ENCODE assay signal across 8 mouse cellular contexts in the genomic region with DNA sequence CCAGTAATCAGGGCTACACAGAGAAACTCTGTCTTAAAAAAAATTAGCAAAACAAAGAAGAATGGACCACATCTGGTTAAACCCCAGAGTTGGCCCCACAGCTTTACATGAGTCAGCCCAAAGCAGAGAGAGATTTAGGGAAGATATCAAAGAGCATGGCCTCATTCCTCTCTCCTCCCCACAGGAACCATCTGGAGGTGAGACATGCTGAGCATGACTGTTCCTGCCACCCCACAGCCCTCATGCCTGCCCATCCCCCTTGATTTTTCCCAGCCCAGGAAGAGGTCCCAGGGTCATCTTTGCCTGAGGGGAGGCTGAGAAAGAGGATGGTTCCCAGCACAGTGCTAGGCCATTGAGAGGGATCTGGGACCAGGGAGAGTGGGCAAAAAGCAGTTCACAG. TPM values are rescaled to one million over a fixed set of nuclear protein-coding genes. Genes with fewer than 3 reads are reported as not detected.
DNase-seq lines count a peak whose midpoint lies in the region; ATAC-seq lines count a peak whose summit lies in the region.

No protein-coding gene starts in this region.

- no peaks in the 10 kb centered on the region for H3K9me3 ChIP-seq in forebrain, embryonic 12.5 days
- no peaks in the 10 kb centered on the region for H3K9me3 ChIP-seq in forebrain, embryonic 11.5 days (ENCODE audit: control insufficient read depth, low read length)
- H3K9me3 ChIP-seq in liver, embryonic 11.5 days (ENCODE audit: control insufficient read depth, low read length), result no peaks in the 10 kb centered on the region
- H3K9me3 ChIP-seq in embryonic facial prominence, embryonic 14.5 days (ENCODE audit: control insufficient read depth, low read length), result no peaks in the 10 kb centered on the region
- no peaks in the 10 kb centered on the region for H3K9me3 ChIP-seq in midbrain, embryonic 14.5 days (ENCODE audit: control insufficient read depth, low read length)

- DNase-seq in forebrain, embryonic 11.5 days (ENCODE audit: low spot score), result no peak
- DNase-seq in liver, embryonic 11.5 days (ENCODE audit: low spot score), result no peak
- no peak for DNase-seq in liver
- no peak for DNase-seq in embryonic facial prominence, embryonic 14.5 days (ENCODE audit: low spot score)
- DNase-seq in midbrain, embryonic 14.5 days, result no peak
- DNase-seq in layer of hippocampus, adult 9-11 months, result no peak
- DNase-seq in thymus, postnatal 25 days, result no peak

- H3K4me2 ChIP-seq in forebrain, embryonic 12.5 days, result peak overlapping the region; percentile 73; the same call in 1 of the 2 replicates
- no peak overlapping the region for H3K4me2 ChIP-seq in forebrain, embryonic 11.5 days (ENCODE audit: low read depth, low read length, severe bottlenecking)
- H3K4me2 ChIP-seq in liver, embryonic 11.5 days, result peak overlapping the region; percentile 92
- H3K4me2 ChIP-seq in embryonic facial prominence, embryonic 14.5 days (ENCODE audit: low read depth, low read length), result peak overlapping the region; percentile 77
- no peak overlapping the region; the same call in 1 of the 2 replicates for H3K4me2 ChIP-seq in midbrain, embryonic 14.5 days (ENCODE audit: low read length)

- 0 out of 2 replicates have a peak overlapping the region, but pooled peaks have one; percentile 84 for H3K27ac ChIP-seq in forebrain, embryonic 12.5 days
- H3K27ac ChIP-seq in forebrain, embryonic 11.5 days (ENCODE audit: low read depth, low read length), result no peak overlapping the region
- no peak overlapping the region; the same call in 1 of the 2 replicates for H3K27ac ChIP-seq in liver, embryonic 11.5 days (ENCODE audit: low read depth, low read length)
- peak overlapping the region; percentile 95; the same call in 1 of the 2 replicates for H3K27ac ChIP-seq in embryonic facial prominence, embryonic 14.5 days (replicated peaks; ENCODE audit: low read depth, low read length)
- H3K27ac ChIP-seq in midbrain, embryonic 14.5 days (replicated peaks; ENCODE audit: low read depth, low read length), result no peak overlapping the region

- ATAC-seq in forebrain, embryonic 12.5 days (ENCODE audit: low FRiP score), result no peak
- ATAC-seq in forebrain, embryonic 11.5 days (replicated peaks; ENCODE audit: low FRiP score), result no peak
- no peak for ATAC-seq in liver, embryonic 11.5 days (replicated peaks; ENCODE audit: low FRiP score)
- no peak for ATAC-seq in embryonic facial prominence, embryonic 14.5 days (ENCODE audit: low read depth)
- no peak for ATAC-seq in midbrain, embryonic 14.5 days (ENCODE audit: low FRiP score, low TSS enrichment)

- peaks cover 17% of the 10 kb centered on the region for H3K36me3 ChIP-seq in forebrain, embryonic 12.5 days (replicated peaks)
- no peaks in the 10 kb centered on the region; the same call in 1 of the 2 replicates for H3K36me3 ChIP-seq in forebrain, embryonic 11.5 days (ENCODE audit: control insufficient read depth, insufficient read depth, low read length)
- H3K36me3 ChIP-seq in liver, embryonic 11.5 days (ENCODE audit: control insufficient read depth, insufficient read depth, low read length), result peaks cover 5% of the 10 kb centered on the region; the same call in 1 of the 2 replicates
- peaks cover 16% of the 10 kb centered on the region for H3K36me3 ChIP-seq in embryonic facial prominence, embryonic 14.5 days (ENCODE audit: control insufficient read depth, insufficient read depth, low read length)
- H3K36me3 ChIP-seq in midbrain, embryonic 14.5 days (ENCODE audit: control insufficient read depth, insufficient read depth, low read length), result peaks cover 12% of the 10 kb centered on the region; the same call in 1 of the 2 replicates

- peaks cover 24% of the 10 kb centered on the region for H3K4me1 ChIP-seq in forebrain, embryonic 12.5 days
- H3K4me1 ChIP-seq in forebrain, embryonic 11.5 days (replicated peaks; ENCODE audit: control insufficient read depth, insufficient read depth, low read length), result peaks cover 9% of the 10 kb centered on the region; the same call in 1 of the 2 replicates
- peaks cover 18% of the 10 kb centered on the region for H3K4me1 ChIP-seq in liver, embryonic 11.5 days (replicated peaks; ENCODE audit: control insufficient read depth, insufficient read depth, low read length)
- peaks cover 16% of the 10 kb centered on the region for H3K4me1 ChIP-seq in embryonic facial prominence, embryonic 14.5 days (ENCODE audit: control insufficient read depth, insufficient read depth, low read length)
- peaks cover 14% of the 10 kb centered on the region for H3K4me1 ChIP-seq in midbrain, embryonic 14.5 days (ENCODE audit: control insufficient read depth, insufficient read depth, low read length)

- no peaks in the 10 kb centered on the region for H3K27me3 ChIP-seq in forebrain, embryonic 12.5 days
- H3K27me3 ChIP-seq in forebrain, embryonic 11.5 days (ENCODE audit: control insufficient read depth, insufficient read depth, low read length), result no peaks in the 10 kb centered on the region
- H3K27me3 ChIP-seq in liver, embryonic 11.5 days (replicated peaks; ENCODE audit: control insufficient read depth, insufficient read depth, low read length), result no peaks in the 10 kb centered on the region
- H3K27me3 ChIP-seq in embryonic facial prominence, embryonic 14.5 days (replicated peaks; ENCODE audit: control insufficient read depth, insufficient read depth, low read length), result no peaks in the 10 kb centered on the region
- H3K27me3 ChIP-seq in midbrain, embryonic 14.5 days (ENCODE audit: control insufficient read depth, insufficient read depth, low read length), result no peaks in the 10 kb centered on the region

- no peak overlapping the region for H3K9ac ChIP-seq in forebrain, embryonic 12.5 days
- no peak overlapping the region for H3K9ac ChIP-seq in forebrain, embryonic 11.5 days (ENCODE audit: low read length)
- H3K9ac ChIP-seq in liver, embryonic 11.5 days (ENCODE audit: low read depth, low read length), result peak overlapping the region; percentile 58
- H3K9ac ChIP-seq in embryonic facial prominence, embryonic 14.5 days (ENCODE audit: low read depth, low read length), result no peak overlapping the region
- H3K9ac ChIP-seq in midbrain, embryonic 14.5 days (replicated peaks; ENCODE audit: low read length), result no peak overlapping the region

- H3K4me3 ChIP-seq in forebrain, embryonic 12.5 days (replicated peaks), result no peak overlapping the region
- H3K4me3 ChIP-seq in forebrain, embryonic 11.5 days (ENCODE audit: low read depth, low read length), result no peak overlapping the region
- H3K4me3 ChIP-seq in liver, embryonic 11.5 days (ENCODE audit: low read depth, low read length), result peak overlapping the region; percentile 59
- H3K4me3 ChIP-seq in embryonic facial prominence, embryonic 14.5 days (ENCODE audit: low read depth, low read length), result no peak overlapping the region
- 0 out of 2 replicates have a peak overlapping the region, but pooled peaks have one; percentile 64 for H3K4me3 ChIP-seq in midbrain, embryonic 14.5 days (replicated peaks; ENCODE audit: low read depth, low read length)

RNA-seq across cellular contexts. Expression of a gene that starts 1.7 kb away (rescaled TPM):
- 76.7 and 77.1 TPM in 2 replicates for polyA plus RNA-seq in forebrain, embryonic 12.5 days (2016; fragmentation: Nextera tagmentation; extraction: Ambion mirVana)
- polyA plus RNA-seq in forebrain, embryonic 11.5 days (2014; fragmentation: Nextera tagmentation; extraction: Ambion mirVana), result 69.3 and 82.5 TPM in 2 replicates
- polyA plus RNA-seq in liver, embryonic 11.5 days (2014; fragmentation: Nextera tagmentation; extraction: Ambion mirVana), result 86.9 and 97.8 TPM in 2 replicates
- 106 and 115 TPM in 2 replicates for polyA plus RNA-seq in embryonic facial prominence, embryonic 14.5 days (2014; fragmentation: Nextera tagmentation; extraction: Ambion mirVana)
- 121 TPM in 2 replicates for polyA plus RNA-seq in midbrain, embryonic 14.5 days (2014; fragmentation: Nextera tagmentation; extraction: Ambion mirVana)

RNA-seq across cellular contexts. Expression of a gene that starts 2.7 kb away (rescaled TPM):
- polyA plus RNA-seq in forebrain, embryonic 12.5 days (2016; fragmentation: Nextera tagmentation; extraction: Ambion mirVana), result 3.2 and 4.4 TPM in 2 replicates
- 2.9 and 3.3 TPM in 2 replicates for polyA plus RNA-seq in forebrain, embryonic 11.5 days (2014; fragmentation: Nextera tagmentation; extraction: Ambion mirVana)
- 5.8 and 6.9 TPM in 2 replicates for polyA plus RNA-seq in liver, embryonic 11.5 days (2014; fragmentation: Nextera tagmentation; extraction: Ambion mirVana)
- polyA plus RNA-seq in embryonic facial prominence, embryonic 14.5 days (2014; fragmentation: Nextera tagmentation; extraction: Ambion mirVana), result 3.8 and 4.0 TPM in 2 replicates
- polyA plus RNA-seq in midbrain, embryonic 14.5 days (2014; fragmentation: Nextera tagmentation; extraction: Ambion mirVana), result 4.2 and 4.3 TPM in 2 replicates

RNA-seq across cellular contexts. Expression of a gene that starts 13.4 kb away (rescaled TPM):
- 31.5 and 35.3 TPM in 2 replicates for polyA plus RNA-seq in forebrain, embryonic 12.5 days (2016; fragmentation: Nextera tagmentation; extraction: Ambion mirVana)
- polyA plus RNA-seq in forebrain, embryonic 11.5 days (2014; fragmentation: Nextera tagmentation; extraction: Ambion mirVana), result 49.1 and 51.4 TPM in 2 replicates
- 43.7 and 44.6 TPM in 2 replicates for polyA plus RNA-seq in liver, embryonic 11.5 days (2014; fragmentation: Nextera tagmentation; extraction: Ambion mirVana)
- polyA plus RNA-seq in embryonic facial prominence, embryonic 14.5 days (2014; fragmentation: Nextera tagmentation; extraction: Ambion mirVana), result 57.2 and 61.9 TPM in 2 replicates
- polyA plus RNA-seq in midbrain, embryonic 14.5 days (2014; fragmentation: Nextera tagmentation; extraction: Ambion mirVana), result 24.9 and 29.4 TPM in 2 replicates

RNA-seq across cellular contexts. Expression of a gene that starts 27.2 kb away (rescaled TPM):
- 3.2 and 4.6 TPM in 2 replicates for polyA plus RNA-seq in forebrain, embryonic 12.5 days (2016; fragmentation: Nextera tagmentation; extraction: Ambion mirVana)
- polyA plus RNA-seq in forebrain, embryonic 11.5 days (2014; fragmentation: Nextera tagmentation; extraction: Ambion mirVana), result 4.2 and 4.5 TPM in 2 replicates
- polyA plus RNA-seq in liver, embryonic 11.5 days (2014; fragmentation: Nextera tagmentation; extraction: Ambion mirVana), result 6.6 and 6.7 TPM in 2 replicates
- polyA plus RNA-seq in embryonic facial prominence, embryonic 14.5 days (2014; fragmentation: Nextera tagmentation; extraction: Ambion mirVana), result 9.4 and 11.3 TPM in 2 replicates
- polyA plus RNA-seq in midbrain, embryonic 14.5 days (2014; fragmentation: Nextera tagmentation; extraction: Ambion mirVana), result 3.5 and 5.7 TPM in 2 replicates

RNA-seq across cellular contexts. Expression of a gene that starts 28.3 kb away (rescaled TPM):
- polyA plus RNA-seq in forebrain, embryonic 12.5 days (2016; fragmentation: Nextera tagmentation; extraction: Ambion mirVana), result 89.4 and 110 TPM in 2 replicates
- 106 and 119 TPM in 2 replicates for polyA plus RNA-seq in forebrain, embryonic 11.5 days (2014; fragmentation: Nextera tagmentation; extraction: Ambion mirVana)
- 102 and 111 TPM in 2 replicates for polyA plus RNA-seq in liver, embryonic 11.5 days (2014; fragmentation: Nextera tagmentation; extraction: Ambion mirVana)
- 79.6 and 85.2 TPM in 2 replicates for polyA plus RNA-seq in embryonic facial prominence, embryonic 14.5 days (2014; fragmentation: Nextera tagmentation; extraction: Ambion mirVana)
- polyA plus RNA-seq in midbrain, embryonic 14.5 days (2014; fragmentation: Nextera tagmentation; extraction: Ambion mirVana), result 78.3 and 88.4 TPM in 2 replicates

Comparison
In these comparisons a context has a peak if more than half of its experiments do, and no peak if none do; other contexts are left out.
1. H3K27ac ChIP-seq: peak in forebrain, embryonic 12.5 days (single experiment) and embryonic facial prominence, embryonic 14.5 days (single experiment); none in forebrain, embryonic 11.5 days (single experiment), liver, embryonic 11.5 days (single experiment) and midbrain, embryonic 14.5 days (single experiment).
2. H3K4me2 ChIP-seq: peak in forebrain, embryonic 12.5 days (single experiment), liver, embryonic 11.5 days (single experiment) and embryonic facial prominence, embryonic 14.5 days (single experiment); none in forebrain, embryonic 11.5 days (single experiment) and midbrain, embryonic 14.5 days (single experiment).
3. H3K4me3 ChIP-seq: peak in liver, embryonic 11.5 days (single experiment) and midbrain, embryonic 14.5 days (single experiment); none in forebrain, embryonic 12.5 days (single experiment), forebrain, embryonic 11.5 days (single experiment) and embryonic facial prominence, embryonic 14.5 days (single experiment).